Mouse (Mus musculus): ENCODE measurements around the gene Nudt9. TPM values are rescaled to one million over a fixed set of nuclear protein-coding genes. Genes with fewer than 3 reads are reported as not detected.

Nudt9 gene
- polyA plus RNA-seq, 1 experiment from 2014 or later: 61.3 TPM

DNA sequence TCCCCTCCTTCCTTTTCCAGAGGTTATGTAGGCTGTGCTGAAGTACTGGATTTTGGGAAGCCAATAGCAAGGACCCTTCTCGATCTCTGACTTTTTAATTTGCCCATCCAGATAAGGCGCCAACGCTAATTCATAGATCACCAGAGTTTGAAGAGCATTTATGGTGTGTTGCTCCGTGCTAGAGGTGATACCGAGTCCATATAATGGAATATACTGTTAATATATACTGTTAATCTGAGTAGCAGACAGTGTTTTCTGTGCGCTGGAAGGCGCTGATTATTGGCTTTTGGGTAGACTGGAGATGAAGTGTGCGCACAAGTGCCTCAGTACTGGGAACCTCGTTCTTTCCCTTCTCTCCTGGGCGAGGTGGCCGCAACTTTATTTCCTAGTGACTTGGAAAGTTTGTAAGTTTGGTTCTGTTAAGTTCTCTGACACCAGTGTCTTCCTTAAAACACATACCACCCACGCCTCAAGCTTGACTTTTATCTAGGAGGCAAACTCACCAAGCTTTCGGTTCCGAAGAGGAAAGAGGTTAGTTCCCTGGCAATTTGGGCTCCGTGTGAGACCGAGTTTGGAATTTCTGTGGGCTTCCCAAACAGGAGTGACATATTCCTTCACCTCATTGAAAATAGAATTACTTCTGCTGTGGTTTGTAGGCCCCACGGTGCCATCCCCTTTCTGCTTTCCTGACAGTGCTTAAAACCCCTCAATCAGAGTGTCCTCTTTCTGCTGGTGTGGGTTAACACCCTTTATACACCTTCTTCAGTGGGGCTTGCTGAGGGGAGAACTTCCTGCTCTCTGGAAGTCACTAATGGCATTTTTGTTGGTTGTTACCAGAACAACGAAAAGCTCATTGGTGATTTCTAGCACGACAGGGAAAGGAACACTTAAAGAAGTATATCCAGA, 1.3 kb downstream of the Nudt9 start:
- Histone ChIP-seq H3K9me3 (ENCODE audit: control insufficient read depth, low read length) (no peaks in the 10 kb centered on the region), H3K4me3 (ENCODE audit: low read depth, low read length) (peak overlapping the region; percentile 76), H3K36me3 (ENCODE audit: control insufficient read depth, insufficient read depth, low read length) (no peaks in the 10 kb centered on the region; the same call in 1 of the 2 replicates), H3K4me2 (ENCODE audit: low read depth, low read length, severe bottlenecking) (peak overlapping the region; percentile 64), H3K9ac (ENCODE audit: low read length) (peak overlapping the region; percentile 88), H3K27ac (ENCODE audit: low read depth, low read length) (peak overlapping the region; percentile 31; the same call in 1 of the 2 replicates), H3K4me1 (replicated peaks; ENCODE audit: control insufficient read depth, insufficient read depth, low read length) (no peaks in the 10 kb centered on the region; the same call in 1 of the 2 replicates), H3K27me3 (ENCODE audit: control insufficient read depth, insufficient read depth, low read length) (no peaks in the 10 kb centered on the region)
- no peak for ATAC-seq (replicated peaks; ENCODE audit: low FRiP score)
- DNase-seq (ENCODE audit: low spot score): peak; percentile 47
- 13% methylated on average over 19 of the region's 19 CpGs for WGBS

DNA sequence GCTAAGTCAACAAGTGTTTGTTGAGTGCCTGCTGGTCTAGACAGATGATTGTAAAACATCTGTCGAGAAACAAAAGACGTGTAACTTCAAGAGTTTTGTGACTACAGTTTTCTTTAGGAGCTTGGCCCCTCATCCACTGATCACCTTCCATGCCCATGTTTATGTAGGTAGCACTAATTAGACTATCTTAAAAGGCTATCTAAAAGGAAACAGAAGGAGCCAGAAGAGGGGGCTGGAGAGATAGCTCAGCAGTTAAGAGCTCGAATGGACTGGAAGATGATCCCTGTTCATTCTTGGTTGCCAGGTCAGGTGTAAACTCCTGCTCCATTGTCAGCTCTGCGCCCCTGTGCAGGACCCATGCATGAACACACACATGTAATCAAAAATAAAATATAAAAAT, 2.0 kb downstream of the Nudt9 start:
- no peak for ATAC-seq (replicated peaks; ENCODE audit: low FRiP score)
- 57% methylated on average over 4 of the region's 4 CpGs for WGBS
- Histone ChIP-seq H3K36me3 (ENCODE audit: control insufficient read depth, insufficient read depth, low read length) (no peaks in the 10 kb centered on the region; the same call in 1 of the 2 replicates), H3K27ac (ENCODE audit: low read depth, low read length) (no peak overlapping the region), H3K9me3 (ENCODE audit: control insufficient read depth, low read length) (no peaks in the 10 kb centered on the region), H3K4me1 (replicated peaks; ENCODE audit: control insufficient read depth, insufficient read depth, low read length) (no peaks in the 10 kb centered on the region; the same call in 1 of the 2 replicates), H3K27me3 (ENCODE audit: control insufficient read depth, insufficient read depth, low read length) (no peaks in the 10 kb centered on the region), H3K4me2 (ENCODE audit: low read depth, low read length, severe bottlenecking) (peak overlapping the region; percentile 64; the same call in 1 of the 2 replicates), H3K4me3 (ENCODE audit: low read depth, low read length) (no peak overlapping the region), H3K9ac (ENCODE audit: low read length) (no peak overlapping the region)
- DNase-seq (ENCODE audit: low spot score): no peak

DNA sequence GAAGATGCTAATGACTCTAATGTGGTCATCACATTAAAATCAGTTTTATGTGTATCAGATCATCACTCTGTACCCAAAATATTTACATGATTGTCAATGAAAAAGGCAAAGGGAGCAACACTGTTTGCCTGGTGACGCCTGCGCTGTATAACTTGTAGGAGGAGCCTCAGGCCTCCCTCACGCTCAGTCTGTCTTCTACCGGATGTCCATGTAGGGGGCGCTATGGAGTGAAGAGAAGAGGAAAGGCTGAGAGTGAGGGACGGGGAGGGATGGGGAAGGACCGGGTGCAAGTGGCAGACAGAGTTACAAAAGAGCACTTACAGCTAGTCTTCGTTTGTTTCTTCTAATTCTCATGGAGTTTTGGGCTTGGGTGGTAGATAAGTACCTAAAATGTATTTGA, 6.8 kb downstream of the Nudt9 start:
- H3K27ac ChIP-seq (ENCODE audit: low read depth, low read length): no peak overlapping the region
- ATAC-seq (replicated peaks; ENCODE audit: low FRiP score) (no peak), DNase-seq (ENCODE audit: low spot score) (peak; percentile 52)
- WGBS: 58% methylated on average over 8 of the region's 8 CpGs
- H3K27me3 ChIP-seq (ENCODE audit: control insufficient read depth, insufficient read depth, low read length): no peaks in the 10 kb centered on the region
- H3K4me2 ChIP-seq (ENCODE audit: low read depth, low read length, severe bottlenecking): no peak overlapping the region
- no peaks in the 10 kb centered on the region for H3K4me1 ChIP-seq (replicated peaks; ENCODE audit: control insufficient read depth, insufficient read depth, low read length)
- H3K9me3 ChIP-seq (ENCODE audit: control insufficient read depth, low read length): no peaks in the 10 kb centered on the region
- H3K4me3 ChIP-seq (ENCODE audit: low read depth, low read length): no peak overlapping the region
- no peaks in the 10 kb centered on the region; the same call in 1 of the 2 replicates for H3K36me3 ChIP-seq (ENCODE audit: control insufficient read depth, insufficient read depth, low read length)
- no peak overlapping the region for H3K9ac ChIP-seq (ENCODE audit: low read length)

- H3K36me3 ChIP-seq (ENCODE audit: control insufficient read depth, insufficient read depth, low read length): no peaks in the 10 kb centered on the region; the same call in 1 of the 2 replicates
- H3K9me3 ChIP-seq (ENCODE audit: control insufficient read depth, low read length): no peaks in the 10 kb centered on the region
- no peaks in the 10 kb centered on the region for H3K4me1 ChIP-seq (replicated peaks; ENCODE audit: control insufficient read depth, insufficient read depth, low read length)
- H3K9ac ChIP-seq (ENCODE audit: low read length): no peak overlapping the region
- ATAC-seq (replicated peaks; ENCODE audit: low FRiP score) (no peak), DNase-seq (ENCODE audit: low spot score) (no peak)
- H3K4me3 ChIP-seq (ENCODE audit: low read depth, low read length): no peak overlapping the region
- no peak overlapping the region for H3K27ac ChIP-seq (ENCODE audit: low read depth, low read length)
- no peak overlapping the region for H3K4me2 ChIP-seq (ENCODE audit: low read depth, low read length, severe bottlenecking)
- WGBS: 95% methylated on average over 4 of the region's 4 CpGs
- no peaks in the 10 kb centered on the region for H3K27me3 ChIP-seq (ENCODE audit: control insufficient read depth, insufficient read depth, low read length)
These were observed 8.8 kb downstream of the Nudt9 start for GRCm38 (mm10) chr5:104054938-104055337.

- Histone ChIP-seq H3K9ac (ENCODE audit: low read length) (no peak overlapping the region), H3K9me3 (ENCODE audit: control insufficient read depth, low read length) (no peaks in the 10 kb centered on the region), H3K27ac (ENCODE audit: low read depth, low read length) (no peak overlapping the region), H3K4me2 (ENCODE audit: low read depth, low read length, severe bottlenecking) (no peak overlapping the region), H3K27me3 (ENCODE audit: control insufficient read depth, insufficient read depth, low read length) (no peaks in the 10 kb centered on the region), H3K4me1 (replicated peaks; ENCODE audit: control insufficient read depth, insufficient read depth, low read length) (no peaks in the 10 kb centered on the region), H3K36me3 (ENCODE audit: control insufficient read depth, insufficient read depth, low read length) (no peaks in the 10 kb centered on the region; the same call in 1 of the 2 replicates), H3K4me3 (ENCODE audit: low read depth, low read length) (no peak overlapping the region)
- 90% methylated on average over 4 of the region's 4 CpGs for WGBS
- DNase-seq (ENCODE audit: low spot score): no peak
- no peak for ATAC-seq (replicated peaks; ENCODE audit: low FRiP score)
These were observed 9.7 kb downstream of the Nudt9 start for GRCm38 (mm10) chr5:104055816-104056215.

GRCm38 (mm10) chr5:104056295-104056694, 10.2 kb downstream of the Nudt9 start:
- H3K36me3 ChIP-seq (ENCODE audit: control insufficient read depth, insufficient read depth, low read length): peaks cover 2% of the 10 kb centered on the region; the same call in 1 of the 2 replicates
- 88% methylated on average over 7 of the region's 7 CpGs for WGBS
- no peak overlapping the region for H3K4me2 ChIP-seq (ENCODE audit: low read depth, low read length, severe bottlenecking)

DNA sequence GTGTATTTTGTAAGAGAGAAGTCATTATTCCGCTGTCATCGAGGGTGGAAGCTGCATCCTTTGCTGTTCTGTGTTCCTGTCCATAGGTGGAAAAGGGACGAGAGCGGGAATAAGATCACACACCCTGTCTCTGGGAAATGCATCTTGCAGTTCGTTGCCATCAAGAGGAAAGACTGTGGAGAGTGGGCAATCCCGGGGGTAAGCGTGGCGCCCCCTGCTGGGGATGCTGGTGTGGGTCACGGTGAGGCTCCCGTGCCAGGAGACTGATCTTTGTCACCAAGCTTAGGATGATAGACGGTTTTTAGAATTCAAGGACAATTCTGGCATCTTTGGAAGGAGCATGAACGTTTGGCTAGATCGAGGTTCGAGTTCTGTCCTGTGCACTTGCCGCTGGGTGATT, 11.9 kb downstream of the Nudt9 start:
- 67% methylated on average over 15 of the region's 15 CpGs for WGBS
- H3K4me2 ChIP-seq (ENCODE audit: low read depth, low read length, severe bottlenecking): no peak overlapping the region
- no peak for ATAC-seq (replicated peaks; ENCODE audit: low FRiP score)

More at GRCm38 (mm10) chr5:104056295-104056694, 10.2 kb downstream of the Nudt9 start:
- no peak overlapping the region for H3K27ac ChIP-seq (ENCODE audit: low read depth, low read length)
- H3K4me3 ChIP-seq (ENCODE audit: low read depth, low read length): no peak overlapping the region
- ATAC-seq (replicated peaks; ENCODE audit: low FRiP score): no peak
- no peaks in the 10 kb centered on the region for H3K9me3 ChIP-seq (ENCODE audit: control insufficient read depth, low read length)
- no peaks in the 10 kb centered on the region for H3K4me1 ChIP-seq (replicated peaks; ENCODE audit: control insufficient read depth, insufficient read depth, low read length)
- no peak for DNase-seq (ENCODE audit: low spot score)
- no peaks in the 10 kb centered on the region for H3K27me3 ChIP-seq (ENCODE audit: control insufficient read depth, insufficient read depth, low read length)
- H3K9ac ChIP-seq (ENCODE audit: low read length): no peak overlapping the region

GRCm38 (mm10) chr5:104059628-104060027, 13.5 kb downstream of the Nudt9 start:
- no peaks in the 10 kb centered on the region for H3K4me1 ChIP-seq (replicated peaks; ENCODE audit: control insufficient read depth, insufficient read depth, low read length)
- H3K9ac ChIP-seq (ENCODE audit: low read length): no peak overlapping the region
- H3K36me3 ChIP-seq (ENCODE audit: control insufficient read depth, insufficient read depth, low read length): peaks cover 2% of the 10 kb centered on the region; the same call in 1 of the 2 replicates
- no peaks in the 10 kb centered on the region for H3K27me3 ChIP-seq (ENCODE audit: control insufficient read depth, insufficient read depth, low read length)
- DNase-seq (ENCODE audit: low spot score) (peak; percentile 49), ATAC-seq (replicated peaks; ENCODE audit: low FRiP score) (no peak)
- no peak overlapping the region for H3K4me3 ChIP-seq (ENCODE audit: low read depth, low read length)
- no peaks in the 10 kb centered on the region for H3K9me3 ChIP-seq (ENCODE audit: control insufficient read depth, low read length)
- H3K4me2 ChIP-seq (ENCODE audit: low read depth, low read length, severe bottlenecking): no peak overlapping the region
- H3K27ac ChIP-seq (ENCODE audit: low read depth, low read length): no peak overlapping the region
- 80% methylated on average over 9 of the region's 9 CpGs for WGBS

More for the DNA sequence above, 11.9 kb downstream of the Nudt9 start:
- H3K27me3 ChIP-seq (ENCODE audit: control insufficient read depth, insufficient read depth, low read length): no peaks in the 10 kb centered on the region
- peaks cover 2% of the 10 kb centered on the region; the same call in 1 of the 2 replicates for H3K36me3 ChIP-seq (ENCODE audit: control insufficient read depth, insufficient read depth, low read length)
- H3K9ac ChIP-seq (ENCODE audit: low read length): no peak overlapping the region
- peak; percentile 70 for DNase-seq (ENCODE audit: low spot score)
- H3K4me3 ChIP-seq (ENCODE audit: low read depth, low read length): no peak overlapping the region
- no peaks in the 10 kb centered on the region for H3K9me3 ChIP-seq (ENCODE audit: control insufficient read depth, low read length)
- no peaks in the 10 kb centered on the region for H3K4me1 ChIP-seq (replicated peaks; ENCODE audit: control insufficient read depth, insufficient read depth, low read length)
- no peak overlapping the region for H3K27ac ChIP-seq (ENCODE audit: low read depth, low read length)

Data from forebrain, embryonic 11.5 days (tissue).